Mouse (Mus musculus) cerebellum, postnatal 4 days (tissue): ENCODE measurements around the gene Preb.

Experiments
- DNase-seq, 2 experiments: peaks; one replicate each; pipeline ENCODE4 v3.0.0; 2022; ENCODE audit warnings: low spot score in 2 of 2, mixed read lengths in 1 of 2

Gene Preb

GRCm38 (mm10) chr5:30922581-30923041, 37.5 kb downstream of the Preb start:
- no peak for DNase-seq

GRCm38 (mm10) chr5:30921256-30922033, 38.7 kb downstream of the Preb start, which contains the start of gene Khk:
Gene Khk (plus strand): TSS chr5:30921431.
- peak; percentile 90 to 97 for DNase-seq

GRCm38 (mm10) chr5:30920621-30921020, 39.5 kb downstream of the Preb start:
- DNase-seq, result no peak

GRCm38 (mm10) chr5:30919831-30920614, 40.1 kb downstream of the Preb start:
- no peak for DNase-seq

- no peak for DNase-seq
Observed at GRCm38 (mm10) chr5:30918691-30919090, 41.5 kb downstream of the Preb start.

- DNase-seq, result no peak
Observed at GRCm38 (mm10) chr5:30917891-30918670, 42.1 kb downstream of the Preb start.

- DNase-seq, result no peak
Observed at GRCm38 (mm10) chr5:30917348-30917747, 42.8 kb downstream of the Preb start.

GRCm38 (mm10) chr5:30916841-30917240, 43.3 kb downstream of the Preb start:
- DNase-seq, result no peak

- DNase-seq, result peak; percentile 43 to 73
Observed at GRCm38 (mm10) chr5:30915974-30916433, 44.2 kb downstream of the Preb start.

- DNase-seq, result no peak
Observed at GRCm38 (mm10) chr5:30915456-30915855, 44.7 kb downstream of the Preb start.

GRCm38 (mm10) chr5:30914849-30915248, 45.3 kb downstream of the Preb start:
- no peak for DNase-seq

GRCm38 (mm10) chr5:30914101-30914635, 46.0 kb downstream of the Preb start:
- DNase-seq, result no peak

GRCm38 (mm10) chr5:30913060-30913841, 46.9 kb downstream of the Preb start, which contains the start of gene Emilin1:
Gene Emilin1 (plus strand): TSS chr5:30913402.
- DNase-seq, result no peak

GRCm38 (mm10) chr5:30912156-30912555, 48.0 kb downstream of the Preb start:
- no peak for DNase-seq

- no peak for DNase-seq
Observed at GRCm38 (mm10) chr5:30910481-30910880, 49.7 kb downstream of the Preb start.

- no peak for DNase-seq
Observed at GRCm38 (mm10) chr5:30909863-30910262, 50.3 kb downstream of the Preb start.

GRCm38 (mm10) chr5:30909300-30909659, 50.9 kb downstream of the Preb start:
- DNase-seq, result no peak

- no peak for DNase-seq
Observed at GRCm38 (mm10) chr5:30908426-30909299, 51.5 kb downstream of the Preb start.

- DNase-seq, result peak; percentile 84 to 92
Observed at GRCm38 (mm10) chr5:30907413-30908059, 52.6 kb downstream of the Preb start, which contains the start of gene Ost4. Gene Ost4 (minus strand): TSS chr5:30907788.
